ENCODE assay signal across 8 mouse cellular contexts in genomic region chr10:116019086-116019860, GRCm38 (mm10). TPM values are rescaled to one million over a fixed set of nuclear protein-coding genes. Genes with fewer than 3 reads are reported as not detected.
DNase-seq lines count a peak whose midpoint lies in the region; ATAC-seq and TF ChIP-seq lines count a peak whose summit lies in the region.

No protein-coding gene starts in this region.

- H3K27ac ChIP-seq in heart, embryonic 12.5 days (ENCODE audit: poor library complexity, severe bottlenecking) = no peak overlapping the region
- no peak overlapping the region for H3K27ac ChIP-seq in ES-E14 (ENCODE audit: insufficient read depth, low read depth, low read length, poor library complexity, severe bottlenecking)
- peak overlapping the region; percentile 90 for H3K27ac ChIP-seq in neural tube, embryonic 15.5 days (replicated peaks)

- 9% methylated on average over 20 of the region's 20 CpGs for WGBS in heart, embryonic 12.5 days
- WGBS in neural tube, embryonic 15.5 days = 3% methylated on average over 20 of the region's 20 CpGs

- in situ Hi-C loops in ES-E14 (cut with MboI; ENCODE audit: low sequenced_read_pairs in 2 of 2, unreplicated experiment in 2 of 2) = no loop called here

- H3K9me3 ChIP-seq in heart, embryonic 12.5 days (replicated peaks) = no peaks in the 10 kb centered on the region
- H3K9me3 ChIP-seq in ES-E14 (ENCODE audit: control insufficient read depth, insufficient read depth, low read depth, low read length) = no peaks in the 10 kb centered on the region
- no peaks in the 10 kb centered on the region; the same call in 1 of the 2 replicates for H3K9me3 ChIP-seq in neural tube, embryonic 15.5 days (replicated peaks)

- H3K4me2 ChIP-seq in heart, embryonic 12.5 days = peak overlapping the region; percentile 81
- peak overlapping the region; percentile 72 for H3K4me2 ChIP-seq in neural tube, embryonic 15.5 days

- no peak overlapping the region for H3K9ac ChIP-seq in heart, embryonic 12.5 days
- no peak overlapping the region for H3K9ac ChIP-seq in ES-E14 (ENCODE audit: insufficient read depth, low read depth, low read length, poor library complexity, severe bottlenecking)
- peak overlapping the region; percentile 77 for H3K9ac ChIP-seq in neural tube, embryonic 15.5 days (replicated peaks)

- peak overlapping the region; percentile 46; the same call in 1 of the 2 replicates for H3K4me3 ChIP-seq in heart, embryonic 12.5 days
- peak overlapping the region; percentile 52 to 70; a peak in 3 of 4 replicates for H3K4me3 ChIP-seq in ES-E14 (ENCODE audit: insufficient read depth in 1 of 2, low read depth in 1 of 2, low read length in 2 of 2, poor library complexity in 1 of 2, severe bottlenecking in 1 of 2)
- peak overlapping the region; percentile 65 for H3K4me3 ChIP-seq in neural tube, embryonic 15.5 days (replicated peaks)

- DNase-seq in heart, adult 11 months = no peak
- peak; percentile 54 for DNase-seq in ES-E14 (ENCODE audit: low read depth, low spot score)
- DNase-seq in embryo, embryonic 10 days (ENCODE audit: low spot score) = peak; percentile 73
- DNase-seq in left cerebral cortex, adult 8-10 months (ENCODE audit: low spot score in 2 of 2) = peak; percentile 41 to 48
- no peak for DNase-seq in gastrocnemius, adult 18-20 months (ENCODE audit: low spot score)

- no peak for ATAC-seq in heart, embryonic 12.5 days (ENCODE audit: insufficient number of reproducible peaks, low FRiP score)
- peak; percentile 69 to 82 for ATAC-seq in hematopoietic stem cell, adult 5-6 weeks (replicated peaks in 1 of 2; ENCODE audit: insufficient read depth in 1 of 2, low FRiP score in 2 of 2, low TSS enrichment in 1 of 2, low read depth in 1 of 2, poor library complexity in 2 of 2, severe bottlenecking in 2 of 2)
- peak; percentile 62 for ATAC-seq in neural tube, embryonic 15.5 days (ENCODE audit: low FRiP score)

- peaks cover 17% of the 10 kb centered on the region for H3K27me3 ChIP-seq in heart, embryonic 12.5 days (replicated peaks)
- H3K27me3 ChIP-seq in neural tube, embryonic 15.5 days (replicated peaks) = no peaks in the 10 kb centered on the region

- H3K36me3 ChIP-seq in heart, embryonic 12.5 days = no peaks in the 10 kb centered on the region
- H3K36me3 ChIP-seq in ES-E14 (ENCODE audit: control insufficient read depth, insufficient read depth, low read length, poor library complexity, severe bottlenecking) = no peaks in the 10 kb centered on the region
- peaks cover 3% of the 10 kb centered on the region; the same call in 1 of the 2 replicates for H3K36me3 ChIP-seq in neural tube, embryonic 15.5 days

- H3K4me1 ChIP-seq in heart, embryonic 12.5 days (replicated peaks) = peaks cover 18% of the 10 kb centered on the region
- H3K4me1 ChIP-seq in ES-E14 (ENCODE audit: control insufficient read depth in 2 of 2, insufficient read depth in 2 of 2, low read length in 2 of 2, poor library complexity in 1 of 2) = no peaks in the 10 kb centered on the region
- H3K4me1 ChIP-seq in neural tube, embryonic 15.5 days = peaks cover 16% of the 10 kb centered on the region

TF ChIP-seq in ES-E14, 5 proteins besides CTCF, POLR2A, EP300 and RAD21:
- TF ChIP-seq ZC3H11A (IDR thresholded peaks at IDR 0.05; ENCODE audit: borderline replicate concordance, low read depth, low read length) (no peak), HCFC1 (IDR thresholded peaks at IDR 0.05; ENCODE audit: borderline replicate concordance, insufficient read depth, low read length) (no peak), CHD2 (IDR thresholded peaks at IDR 0.05; ENCODE audit: low read depth, low read length) (no peak), MAFK (IDR thresholded peaks at IDR 0.05; ENCODE audit: insufficient read depth, low read depth, low read length) (no peak)

RNA-seq across cellular contexts. Expression of gene Ptprr, which starts 1.3 kb away (rescaled TPM):
- polyA plus RNA-seq in heart, embryonic 12.5 days (2016; fragmentation: Nextera tagmentation; extraction: Ambion mirVana) = 0.80 and 1.0 TPM in 2 replicates
- total RNA-seq in ES-E14 (2012; rRNA removed) = 0.11 and 0.13 TPM in 2 replicates
- 1.5 TPM in 1 of 2 replicates, not detected in the other for total RNA-seq in hematopoietic stem cell, adult 5-6 weeks (2017)
- 10 to 100 TPM; 17.6 to 20.0 (median 18.5) TPM for total RNA-seq in left cerebral cortex, adult 8-10 months (2022)
- 25.8 and 29.9 TPM in 2 replicates for polyA plus RNA-seq in neural tube, embryonic 15.5 days (2015; fragmentation: Nextera tagmentation; extraction: Ambion mirVana)
- 1 to 10 TPM in 1 of 2 experiments, under 1 TPM in 1; 0.75 to 1.3 TPM for total RNA-seq in gastrocnemius, adult 18-20 months (2021)

Comparison
In these comparisons a context has a peak if more than half of its experiments do, and no peak if none do; other contexts are left out.
1. DNase-seq: peak in ES-E14 (single experiment), embryo, embryonic 10 days (single experiment) and left cerebral cortex, adult 8-10 months (2 of 2); none in heart, adult 11 months (single experiment) and gastrocnemius, adult 18-20 months (single experiment).
2. Peak in every context shown above with its lines, with median percentiles within 50 percentile points of each other: H3K4me3 ChIP-seq.